ENCODE assay signal across 8 mouse cellular contexts in the genomic region with DNA sequence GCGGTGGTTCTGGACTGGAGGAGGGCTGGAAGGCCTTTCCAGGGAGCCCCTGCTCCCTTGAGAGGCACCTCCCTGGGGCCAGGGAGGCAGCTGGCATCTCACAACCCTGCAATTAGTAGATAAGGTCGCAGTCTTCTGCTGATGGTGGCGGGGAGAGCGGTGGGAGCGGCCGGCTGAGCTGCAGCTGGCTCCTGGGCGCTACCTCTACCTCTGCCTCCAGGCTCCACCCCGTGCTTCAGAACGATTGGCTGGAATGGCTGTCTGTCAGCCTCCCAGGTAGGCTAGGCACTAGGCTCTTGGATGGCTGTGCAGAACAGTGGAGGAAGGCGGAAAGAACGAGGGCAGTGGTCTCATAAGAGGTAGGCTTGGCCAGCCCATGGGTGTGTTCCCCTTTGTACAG. TPM values are rescaled to one million over a fixed set of nuclear protein-coding genes. Genes with fewer than 3 reads are reported as not detected.
DNase-seq lines count a peak whose midpoint lies in the region; ATAC-seq and TF ChIP-seq lines count a peak whose summit lies in the region.

No protein-coding gene starts in this region.

- WGBS in neural tube, embryonic 12.5 days, result 13% methylated on average over 11 of the region's 11 CpGs
- 9% methylated on average over 11 of the region's 11 CpGs for WGBS in hindbrain, embryonic 14.5 days
- WGBS in lung, adult 2 months, result 43% methylated on average over 11 of the region's 11 CpGs
- 9% methylated on average over 11 of the region's 11 CpGs for WGBS in stomach, embryonic 14.5 days

- no peak overlapping the region for H3K4me3 ChIP-seq in neural tube, embryonic 12.5 days
- H3K4me3 ChIP-seq in hindbrain, embryonic 14.5 days (replicated peaks; ENCODE audit: low read length), result no peak overlapping the region
- no peak overlapping the region for H3K4me3 ChIP-seq in lung, adult 2 months (replicated peaks; ENCODE audit: extremely low read depth, low read depth, low read length)
- H3K4me3 ChIP-seq in stomach, embryonic 14.5 days (ENCODE audit: low read depth, low read length), result no peak overlapping the region

- no peak for ATAC-seq in neural tube, embryonic 12.5 days (ENCODE audit: low FRiP score, low read depth)
- peak; percentile 61; the same call in 1 of the 2 replicates for ATAC-seq in hindbrain, embryonic 14.5 days (ENCODE audit: low FRiP score)
- peak; percentile 85 for ATAC-seq in stomach, embryonic 14.5 days (ENCODE audit: insufficient number of reproducible peaks, insufficient read depth, low FRiP score, low read depth)

- H3K9ac ChIP-seq in neural tube, embryonic 12.5 days, result no peak overlapping the region
- H3K9ac ChIP-seq in hindbrain, embryonic 14.5 days, result 0 out of 2 replicates have a peak overlapping the region, but pooled peaks have one; percentile 18
- no peak overlapping the region for H3K9ac ChIP-seq in stomach, embryonic 14.5 days (replicated peaks; ENCODE audit: low read depth, low read length)

- H3K9me3 ChIP-seq in neural tube, embryonic 12.5 days, result no peaks in the 10 kb centered on the region
- no peaks in the 10 kb centered on the region for H3K9me3 ChIP-seq in hindbrain, embryonic 14.5 days (ENCODE audit: control insufficient read depth, low read length)
- H3K9me3 ChIP-seq in stomach, embryonic 14.5 days (ENCODE audit: control insufficient read depth, low read depth, low read length), result no peaks in the 10 kb centered on the region

- peak overlapping the region; percentile 31 for H3K4me2 ChIP-seq in neural tube, embryonic 12.5 days (replicated peaks)
- peak overlapping the region; percentile 31 for H3K4me2 ChIP-seq in hindbrain, embryonic 14.5 days (replicated peaks)
- peak overlapping the region; percentile 25 for H3K4me2 ChIP-seq in stomach, embryonic 14.5 days (replicated peaks; ENCODE audit: low read depth, low read length)

- TF ChIP-seq POLR2A in lung, adult 2 months (IDR thresholded peaks at IDR 0.05; ENCODE audit: borderline replicate concordance, extremely low read depth, low read depth, low read length), result no peak

- DNase-seq in neural tube, embryonic 10.5 days (ENCODE audit: extremely low spot score, low spot score), result no peak
- no peak for DNase-seq in hindbrain, embryonic 14.5 days (ENCODE audit: low spot score)
- peak; percentile 42 for DNase-seq in lung, adult 2 months
- DNase-seq in adrenal gland, adult 8-10 months, result no peak
- no peak for DNase-seq in thymus, adult 18-20 months
- no peak for DNase-seq in thymus, postnatal 10 days (ENCODE audit: low spot score in 2 of 2)

- TF ChIP-seq CTCF in lung, adult 2 months (IDR thresholded peaks at IDR 0.05; ENCODE audit: insufficient read depth, low read length), result no peak

- peaks cover 42% of the 10 kb centered on the region for H3K4me1 ChIP-seq in neural tube, embryonic 12.5 days
- H3K4me1 ChIP-seq in hindbrain, embryonic 14.5 days (replicated peaks; ENCODE audit: control insufficient read depth, insufficient read depth, low read length), result 0 out of 2 replicates have a peak, but pooled peaks cover 9% of the 10 kb centered on the region
- H3K4me1 ChIP-seq in lung, adult 2 months (ENCODE audit: control insufficient read depth, insufficient read depth, low read length), result peaks cover 10% of the 10 kb centered on the region
- H3K4me1 ChIP-seq in stomach, embryonic 14.5 days (ENCODE audit: control insufficient read depth, insufficient read depth, low read length), result peaks cover 22% of the 10 kb centered on the region

- H3K27me3 ChIP-seq in neural tube, embryonic 12.5 days (replicated peaks), result no peaks in the 10 kb centered on the region
- H3K27me3 ChIP-seq in hindbrain, embryonic 14.5 days (ENCODE audit: control insufficient read depth, insufficient read depth, low read length), result no peaks in the 10 kb centered on the region
- no peaks in the 10 kb centered on the region for H3K27me3 ChIP-seq in stomach, embryonic 14.5 days (ENCODE audit: control insufficient read depth, insufficient read depth, low read length)

- no peak overlapping the region for H3K27ac ChIP-seq in neural tube, embryonic 12.5 days
- H3K27ac ChIP-seq in hindbrain, embryonic 14.5 days, result no peak overlapping the region
- no peak overlapping the region for H3K27ac ChIP-seq in stomach, embryonic 14.5 days (ENCODE audit: low read length)

- H3K36me3 ChIP-seq in neural tube, embryonic 12.5 days, result no peaks in the 10 kb centered on the region
- H3K36me3 ChIP-seq in hindbrain, embryonic 14.5 days (replicated peaks; ENCODE audit: control insufficient read depth, insufficient read depth), result no peaks in the 10 kb centered on the region
- H3K36me3 ChIP-seq in stomach, embryonic 14.5 days (ENCODE audit: control insufficient read depth, insufficient read depth, low read length), result peaks cover 13% of the 10 kb centered on the region

RNA-seq across cellular contexts. Expression of a gene that starts 18.6 kb away (rescaled TPM):
- 18.1 and 18.9 TPM in 2 replicates for polyA plus RNA-seq in neural tube, embryonic 12.5 days (2016; fragmentation: Nextera tagmentation; extraction: Ambion mirVana)
- polyA plus RNA-seq in hindbrain, embryonic 14.5 days (2014; fragmentation: Nextera tagmentation; extraction: Ambion mirVana), result 7.1 and 9.0 TPM in 2 replicates
- 19.0 and 21.2 TPM in 2 replicates for polyA plus RNA-seq in lung, adult 2 months (2012; rRNA removed)
- polyA plus RNA-seq in stomach, embryonic 14.5 days (2014; fragmentation: Nextera tagmentation; extraction: Ambion mirVana), result 29.9 and 32.3 TPM in 2 replicates
- 10 to 100 TPM in 2 of 4 experiments, 1 to 10 TPM in 2; 6.9 to 11.1 (median 8.6) TPM for total RNA-seq in adrenal gland, adult 8-10 months (2022)

RNA-seq across cellular contexts. Expression of a gene that starts 23.1 kb away (rescaled TPM):
- polyA plus RNA-seq in neural tube, embryonic 12.5 days (2016; fragmentation: Nextera tagmentation; extraction: Ambion mirVana), result 32.7 and 41.8 TPM in 2 replicates
- polyA plus RNA-seq in hindbrain, embryonic 14.5 days (2014; fragmentation: Nextera tagmentation; extraction: Ambion mirVana), result 65.2 and 68.7 TPM in 2 replicates
- polyA plus RNA-seq in lung, adult 2 months (2012; rRNA removed), result 39.6 and 46.4 TPM in 2 replicates
- 17.2 and 19.9 TPM in 2 replicates for polyA plus RNA-seq in stomach, embryonic 14.5 days (2014; fragmentation: Nextera tagmentation; extraction: Ambion mirVana)
- total RNA-seq in adrenal gland, adult 8-10 months (2022), result 10 to 100 TPM in 2 of 4 experiments, 1 to 10 TPM in 2; 6.5 to 13.8 (median 9.8) TPM

RNA-seq across cellular contexts. Expression of a gene that starts 24.2 kb away (rescaled TPM):
- 0.06 and 0.16 TPM in 2 replicates for polyA plus RNA-seq in neural tube, embryonic 12.5 days (2016; fragmentation: Nextera tagmentation; extraction: Ambion mirVana)
- polyA plus RNA-seq in hindbrain, embryonic 14.5 days (2014; fragmentation: Nextera tagmentation; extraction: Ambion mirVana), result 0.23 and 0.27 TPM in 2 replicates
- polyA plus RNA-seq in lung, adult 2 months (2012; rRNA removed), result 4.8 and 5.3 TPM in 2 replicates
- polyA plus RNA-seq in stomach, embryonic 14.5 days (2014; fragmentation: Nextera tagmentation; extraction: Ambion mirVana), result 0.25 and 0.36 TPM in 2 replicates
- 1 to 10 TPM in 2 of 4 experiments, under 1 TPM in 2; 0.49 to 2.0 (median 0.94) TPM for total RNA-seq in adrenal gland, adult 8-10 months (2022)

RNA-seq across cellular contexts. Expression of a gene that starts 42.0 kb away (rescaled TPM):
- polyA plus RNA-seq in neural tube, embryonic 12.5 days (2016; fragmentation: Nextera tagmentation; extraction: Ambion mirVana), result 130 and 143 TPM in 2 replicates
- 111 TPM in 2 replicates for polyA plus RNA-seq in hindbrain, embryonic 14.5 days (2014; fragmentation: Nextera tagmentation; extraction: Ambion mirVana)
- polyA plus RNA-seq in lung, adult 2 months (2012; rRNA removed), result 81.9 and 105 TPM in 2 replicates
- polyA plus RNA-seq in stomach, embryonic 14.5 days (2014; fragmentation: Nextera tagmentation; extraction: Ambion mirVana), result 150 and 159 TPM in 2 replicates
- 10 to 100 TPM; 55.9 to 91.6 (median 71.1) TPM for total RNA-seq in adrenal gland, adult 8-10 months (2022)
